Mouse (Mus musculus): Measurements from ENCODE around the gene Mtf1. TPM values are rescaled to one million over a fixed set of nuclear protein-coding genes. Genes with fewer than 3 reads are reported as not detected.

Gene Mtf1
- polyA plus RNA-seq, 1 experiment from 2014 or later, result 12.4 TPM

- H3K36me3 ChIP-seq (replicated peaks), result peaks cover 92% of the 10 kb centered on the region
These were observed 23.6 kb downstream of the Mtf1 start for GRCm38 (mm10) chr4:124825371-124825965.

DNA sequence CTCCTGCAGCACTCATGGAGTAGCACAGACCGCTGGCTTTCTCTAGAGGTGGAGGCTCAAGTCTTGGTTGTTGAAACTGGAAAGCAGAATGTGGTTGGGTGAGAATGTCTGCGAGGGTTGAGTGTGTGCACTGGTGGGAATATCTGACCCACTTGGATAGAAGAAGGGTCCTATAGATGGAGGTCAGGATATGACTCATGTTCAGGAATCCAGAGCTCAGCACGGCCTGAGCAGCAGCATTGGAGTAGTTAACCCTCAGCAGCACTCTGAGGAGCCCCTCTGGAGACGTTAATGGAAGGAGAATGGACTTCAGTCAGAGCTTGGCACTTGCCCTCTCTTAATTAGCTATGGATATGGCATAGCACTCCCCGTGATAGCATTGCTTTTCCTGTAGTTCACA lies 27.8 kb downstream of the Mtf1 start:
- Histone ChIP-seq H3K9me3 (replicated peaks) (no peaks in the 10 kb centered on the region), H3K27me3 (no peaks in the 10 kb centered on the region), H3K27ac (replicated peaks) (no peak overlapping the region), H3K4me3 (replicated peaks) (no peak overlapping the region), H3K36me3 (replicated peaks) (peaks cover 88% of the 10 kb centered on the region), H3K4me2 (no peak overlapping the region), H3K4me1 (replicated peaks) (no peaks in the 10 kb centered on the region), H3K9ac (no peak overlapping the region)
- 70% methylated on average over 5 of the region's 5 CpGs for WGBS (ENCODE audit: insufficient replicate concordance)
- ATAC-seq (ENCODE audit: insufficient read depth), result no peak

More at GRCm38 (mm10) chr4:124825371-124825965, 23.6 kb downstream of the Mtf1 start:
- no peaks in the 10 kb centered on the region for H3K4me1 ChIP-seq (replicated peaks)
- no peaks in the 10 kb centered on the region for H3K27me3 ChIP-seq
- no peak overlapping the region for H3K27ac ChIP-seq (replicated peaks)
- no peaks in the 10 kb centered on the region for H3K9me3 ChIP-seq (replicated peaks)
- H3K4me3 ChIP-seq (replicated peaks), result no peak overlapping the region
- no peak overlapping the region for H3K4me2 ChIP-seq
- no peak overlapping the region for H3K9ac ChIP-seq
- ATAC-seq (ENCODE audit: insufficient read depth), result no peak
- 92% methylated on average over 21 of the region's 21 CpGs for WGBS (ENCODE audit: insufficient replicate concordance)

GRCm38 (mm10) chr4:124832796-124833195 lies 30.9 kb downstream of the Mtf1 start:
- Histone ChIP-seq H3K4me2 (no peak overlapping the region), H3K4me1 (replicated peaks) (no peaks in the 10 kb centered on the region), H3K27me3 (no peaks in the 10 kb centered on the region), H3K4me3 (replicated peaks) (no peak overlapping the region), H3K9me3 (replicated peaks) (no peaks in the 10 kb centered on the region), H3K9ac (no peak overlapping the region), H3K36me3 (replicated peaks) (peaks cover 89% of the 10 kb centered on the region), H3K27ac (replicated peaks) (no peak overlapping the region)
- no peak for ATAC-seq (ENCODE audit: insufficient read depth)
- 90% methylated on average over 10 of the region's 10 CpGs for WGBS (ENCODE audit: insufficient replicate concordance)

- Histone ChIP-seq H3K36me3 (replicated peaks) (peaks cover 95% of the 10 kb centered on the region), H3K4me3 (replicated peaks) (no peak overlapping the region), H3K4me2 (no peak overlapping the region), H3K4me1 (replicated peaks) (no peaks in the 10 kb centered on the region), H3K27ac (replicated peaks) (no peak overlapping the region), H3K9ac (no peak overlapping the region), H3K27me3 (no peaks in the 10 kb centered on the region), H3K9me3 (replicated peaks) (0 out of 2 replicates have a peak, but pooled peaks cover 2% of the 10 kb centered on the region)
- 76% methylated on average over 14 of the region's 14 CpGs for WGBS (ENCODE audit: insufficient replicate concordance)
- ATAC-seq (ENCODE audit: insufficient read depth), result no peak
These were observed 36.3 kb downstream of the Mtf1 start for GRCm38 (mm10) chr4:124838035-124838700.

GRCm38 (mm10) chr4:124840998-124841397 lies 39.1 kb downstream of the Mtf1 start:
- H3K4me2 ChIP-seq, result no peak overlapping the region
- H3K27ac ChIP-seq (replicated peaks), result no peak overlapping the region
- ATAC-seq (ENCODE audit: insufficient read depth), result no peak
- WGBS (ENCODE audit: insufficient replicate concordance), result 91% methylated on average over 1 of the region's 1 CpGs
- 0 out of 2 replicates have a peak, but pooled peaks cover 2% of the 10 kb centered on the region for H3K9me3 ChIP-seq (replicated peaks)
- no peak overlapping the region for H3K9ac ChIP-seq
- H3K27me3 ChIP-seq, result no peaks in the 10 kb centered on the region
- peaks cover 84% of the 10 kb centered on the region for H3K36me3 ChIP-seq (replicated peaks)
- no peaks in the 10 kb centered on the region for H3K4me1 ChIP-seq (replicated peaks)
- H3K4me3 ChIP-seq (replicated peaks), result no peak overlapping the region

GRCm38 (mm10) chr4:124843493-124843892 lies 41.6 kb downstream of the Mtf1 start:
- 69% methylated on average over 11 of the region's 11 CpGs for WGBS (ENCODE audit: insufficient replicate concordance)
- ATAC-seq (ENCODE audit: insufficient read depth), result no peak
- Histone ChIP-seq H3K9me3 (replicated peaks) (0 out of 2 replicates have a peak, but pooled peaks cover 2% of the 10 kb centered on the region), H3K27ac (replicated peaks) (no peak overlapping the region), H3K36me3 (replicated peaks) (peaks cover 65% of the 10 kb centered on the region), H3K4me3 (replicated peaks) (no peak overlapping the region), H3K27me3 (no peaks in the 10 kb centered on the region), H3K4me2 (no peak overlapping the region), H3K4me1 (replicated peaks) (peaks cover 13% of the 10 kb centered on the region), H3K9ac (no peak overlapping the region)

DNA sequence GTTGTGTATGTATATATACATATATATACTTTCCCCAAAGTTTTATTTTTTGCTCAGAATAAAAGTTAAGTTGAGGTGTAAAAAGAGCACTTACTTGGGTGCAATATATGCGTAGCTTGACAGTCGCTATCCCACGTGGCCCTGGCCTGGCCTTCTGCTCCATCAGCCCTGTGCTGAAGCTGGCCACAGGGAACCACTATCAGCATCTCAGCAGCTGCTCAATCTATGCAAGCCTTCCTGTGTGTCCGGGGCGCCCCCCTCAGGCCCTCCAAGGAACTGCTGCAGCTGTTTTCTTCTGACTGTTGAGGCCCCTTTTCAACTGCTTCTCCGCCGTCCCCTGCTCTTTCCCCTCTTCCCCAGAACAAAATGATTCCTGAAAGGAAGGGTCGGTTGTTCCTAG lies 45.7 kb downstream of the Mtf1 start:
- Histone ChIP-seq H3K4me3 (replicated peaks) (no peak overlapping the region), H3K27me3 (no peaks in the 10 kb centered on the region), H3K36me3 (replicated peaks) (peaks cover 32% of the 10 kb centered on the region), H3K4me1 (replicated peaks) (peaks cover 38% of the 10 kb centered on the region), H3K9ac (no peak overlapping the region), H3K4me2 (no peak overlapping the region), H3K27ac (replicated peaks) (no peak overlapping the region), H3K9me3 (replicated peaks) (no peaks in the 10 kb centered on the region)
- 5% methylated on average over 8 of the region's 8 CpGs for WGBS (ENCODE audit: insufficient replicate concordance)
- ATAC-seq (ENCODE audit: insufficient read depth), result no peak

GRCm38 (mm10) chr4:124849631-124850260 lies 47.8 kb downstream of the Mtf1 start:
- 11% methylated on average over 24 of the region's 24 CpGs for WGBS (ENCODE audit: insufficient replicate concordance)
- ATAC-seq (ENCODE audit: insufficient read depth), result no peak
- peak overlapping the region; percentile 99 for H3K4me3 ChIP-seq (replicated peaks)

DNA sequence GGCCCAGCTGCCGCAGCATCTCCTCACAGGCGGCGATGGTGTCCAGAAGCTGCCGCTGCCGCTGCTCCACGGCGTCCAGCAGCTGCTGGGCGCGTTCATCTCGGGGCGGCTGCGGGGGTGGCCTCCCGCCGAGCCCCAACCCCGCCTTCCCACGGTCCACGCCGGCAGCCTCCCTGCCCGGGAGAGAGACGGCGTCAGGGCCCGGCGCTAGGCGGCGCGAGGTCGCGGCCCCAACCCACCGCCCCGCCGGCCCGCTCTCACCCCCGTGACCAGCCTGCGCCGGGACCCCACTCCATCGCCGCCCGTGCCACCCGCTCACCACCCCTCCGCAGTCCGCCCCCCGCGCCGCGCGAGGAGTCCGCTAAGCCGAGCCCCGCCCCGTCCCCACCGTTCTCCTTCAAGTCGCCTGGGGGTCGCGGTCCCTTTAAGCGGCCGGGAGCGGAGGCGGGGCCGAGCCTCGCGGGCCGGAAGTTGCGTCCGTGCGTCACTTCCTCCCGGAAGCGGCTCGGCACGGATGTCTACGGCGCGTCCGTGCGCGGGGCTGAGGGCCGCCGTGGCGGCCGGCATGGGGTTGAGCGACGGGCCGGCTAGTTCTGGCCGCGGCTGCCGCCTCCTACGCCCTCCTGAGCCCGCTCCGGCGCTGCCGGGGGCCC lies 48.5 kb downstream of the Mtf1 start, which contains the start of gene Yrdc:
Gene Yrdc (plus strand): TSS at position 419 of the 653 bp plus-strand sequence.
- under 1% methylated on average over 86 of the region's 90 CpGs for whole genome bisulfite sequencing (ENCODE audit: insufficient replicate concordance)

More at GRCm38 (mm10) chr4:124849631-124850260, 47.8 kb downstream of the Mtf1 start:
- Histone ChIP-seq H3K9ac (peak overlapping the region; percentile 88), H3K9me3 (replicated peaks) (no peaks in the 10 kb centered on the region), H3K27me3 (no peaks in the 10 kb centered on the region), H3K36me3 (replicated peaks) (peaks cover 39% of the 10 kb centered on the region), H3K4me1 (replicated peaks) (peaks cover 42% of the 10 kb centered on the region), H3K4me2 (peak overlapping the region; percentile 96), H3K27ac (replicated peaks) (peak overlapping the region; percentile 85)

DNA sequence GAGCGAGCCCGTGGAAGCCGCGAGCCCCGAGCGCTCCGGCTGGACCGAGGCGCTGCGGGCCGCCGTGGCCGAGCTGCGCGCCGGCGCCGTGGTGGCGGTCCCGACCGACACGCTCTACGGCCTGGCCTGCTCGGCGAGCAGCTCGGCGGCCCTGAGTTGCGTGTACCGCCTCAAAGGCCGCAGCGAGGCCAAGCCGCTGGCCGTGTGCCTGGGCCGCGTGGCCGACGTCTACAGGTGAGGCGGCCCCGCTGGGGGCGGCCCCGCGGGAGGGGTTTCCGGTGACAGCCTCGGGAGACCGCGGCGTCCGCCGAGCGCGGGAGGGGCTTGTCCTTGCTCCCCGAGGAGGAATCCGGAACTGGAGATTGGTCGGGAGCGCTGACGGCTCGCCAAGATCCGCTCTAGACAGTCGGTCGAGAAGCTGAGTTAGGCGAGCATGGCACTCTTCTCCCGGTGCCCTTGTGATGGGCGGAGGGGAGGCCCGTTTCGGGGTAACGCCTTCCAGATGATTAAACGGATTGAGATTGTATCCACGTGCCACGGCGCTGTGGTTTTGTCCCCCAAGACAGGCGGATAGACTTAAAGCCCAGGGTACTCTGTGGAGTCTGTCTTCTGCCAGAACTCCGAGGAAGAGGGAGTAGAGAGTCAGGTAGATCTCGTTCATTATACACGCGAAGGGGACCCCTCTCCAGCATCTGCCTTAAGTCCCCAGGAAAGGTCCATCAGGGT lies 49.2 kb downstream of the Mtf1 start, which contains the start of gene 1110065P20Rik:
Gene 1110065P20Rik (minus strand): TSS at position 264 of the 726 bp plus-strand sequence.
- no peaks in the 10 kb centered on the region for H3K27me3 ChIP-seq
- ATAC-seq (ENCODE audit: insufficient read depth), result peak; percentile 63
- peaks cover 42% of the 10 kb centered on the region for H3K4me1 ChIP-seq (replicated peaks)
- H3K9ac ChIP-seq, result peak within 1 kb of the TSS; percentile 88
- peak within 1 kb of the TSS; percentile 85 for H3K27ac ChIP-seq (replicated peaks)
- peak within 1 kb of the TSS; percentile 99 for H3K4me3 ChIP-seq (replicated peaks)
- H3K4me2 ChIP-seq, result peak within 1 kb of the TSS; percentile 96
- H3K9me3 ChIP-seq (replicated peaks), result no peaks in the 10 kb centered on the region
- peaks cover 38% of the 10 kb centered on the region for H3K36me3 ChIP-seq (replicated peaks)
- WGBS (ENCODE audit: insufficient replicate concordance), result under 1% methylated on average over 65 of the region's 75 CpGs

More for the DNA sequence above, 48.5 kb downstream of the Mtf1 start, which contains the start of gene Yrdc:
- H3K4me1 ChIP-seq (replicated peaks), result peaks cover 42% of the 10 kb centered on the region
- peak within 1 kb of the TSS; percentile 85 for H3K27ac ChIP-seq (replicated peaks)
- peak within 1 kb of the TSS; percentile 96 for H3K4me2 ChIP-seq
- peak within 1 kb of the TSS; percentile 99 for H3K4me3 ChIP-seq (replicated peaks)
- peak within 1 kb of the TSS; percentile 88 for H3K9ac ChIP-seq
- ATAC-seq (ENCODE audit: insufficient read depth), result peak; percentile 91
- H3K9me3 ChIP-seq (replicated peaks), result no peaks in the 10 kb centered on the region
- no peaks in the 10 kb centered on the region for H3K27me3 ChIP-seq
- H3K36me3 ChIP-seq (replicated peaks), result peaks cover 41% of the 10 kb centered on the region

Measured in liver, embryonic 15.5 days (tissue).